Mouse (Mus musculus) CH12.LX (cell line): ENCODE data around the gene 4932438H23Rik. TPM values are rescaled to one million over a fixed set of nuclear protein-coding genes. Genes with fewer than 3 reads are reported as not detected.
A peak's percentile ranks its signal among the peaks of the same experiment; 100 is the strongest.

ENCODE experiments used
- DNase-seq: peaks from one replicate; pipeline ENCODE4 v3.0.0-alpha.2; 2013; ENCODE audit errors: extremely low read depth
- H3K27ac ChIP-seq: 2 replicates; pipeline ENCODE4 v1.5.1; 2012; ENCODE audit warnings: low read depth, mild to moderate bottlenecking, control low read depth, moderate library complexity; ENCODE audit not compliant: insufficient read depth
- H3K27me3 ChIP-seq: replicated peaks from 2 replicates; pipeline ENCODE3; 2012; ENCODE audit warnings: inconsistent platforms
- H3K36me3 ChIP-seq, 2 experiments: replicated peaks in 1 of 2; 2 replicates each; pipeline versions ENCODE3 to v1.6.1; 2012; ENCODE audit warnings: inconsistent platforms in 1 of 2, low read length in 1 of 2, mild to moderate bottlenecking in 1 of 2, mixed read lengths in 1 of 2, moderate library complexity in 1 of 2; ENCODE audit not compliant: control insufficient read depth in 1 of 2, insufficient read depth in 1 of 2
- H3K4me1 ChIP-seq, 2 experiments: 2 replicates each; pipeline ENCODE4 v1.6.1; 2012; ENCODE audit warnings: inconsistent platforms in 1 of 2, moderate library complexity in 1 of 2; ENCODE audit not compliant: insufficient read depth in 2 of 2, control insufficient read depth in 1 of 2
- H3K4me2 ChIP-seq: 2 replicates; pipeline ENCODE4 v1.6.1; 2012; ENCODE audit warnings: low read depth, mild to moderate bottlenecking, control low read depth; ENCODE audit not compliant: poor library complexity, insufficient read depth, severe bottlenecking
- H3K4me3 ChIP-seq, 3 experiments: fragments of 150-350 bp in 1 of 3; sonication (generic) in 1 of 3; replicated peaks in 1 of 3; 2 replicates each; pipeline versions ENCODE3 to v1.5.1; 2011 to 2012; ENCODE audit warnings: low read depth in 2 of 3, low read length in 2 of 3, mild to moderate bottlenecking in 2 of 3, moderate library complexity in 2 of 3, control low read depth in 1 of 3, improper control_type of control experiment in 1 of 3, inconsistent platforms in 1 of 3, mixed read lengths in 1 of 3; ENCODE audit not compliant: poor library complexity in 1 of 3
- H3K79me2 ChIP-seq: replicated peaks from 2 replicates; pipeline ENCODE4 v1.6.1; 2012; ENCODE audit warnings: mild to moderate bottlenecking, moderate library complexity; ENCODE audit not compliant: control insufficient read depth, poor library complexity, insufficient read depth, severe bottlenecking; ENCODE audit errors: extremely low read depth
- H3K9ac ChIP-seq: 2 replicates; pipeline ENCODE4 v1.6.1; 2012; ENCODE audit warnings: low read depth, mild to moderate bottlenecking, control low read depth, moderate library complexity; ENCODE audit not compliant: insufficient read depth
- H3K9me3 ChIP-seq: replicated peaks from 2 replicates; pipeline ENCODE3; 2012; ENCODE audit warnings: low read length, inconsistent platforms, mixed read lengths
- BHLHE40 ChIP-seq: IDR thresholded peaks from 2 replicates; pipeline ENCODE4 v1.6.1; 2011; ENCODE audit warnings: mild to moderate bottlenecking, low read depth, low read length, improper control_type of control experiment
- CHD2 ChIP-seq: IDR thresholded peaks from 2 replicates; pipeline ENCODE4 v1.6.1; 2011; ENCODE audit warnings: low read length, improper control_type of control experiment
- CTCF ChIP-seq, 2 experiments: IDR thresholded peaks in 1 of 2; conservative IDR thresholded peaks in 1 of 2; 2 replicates each; pipeline ENCODE4 v1.5.1; 2011 to 2012; ENCODE audit warnings: low read depth in 2 of 2, low read length in 2 of 2, improper control_type of control experiment in 1 of 2, inconsistent platforms in 1 of 2, mild to moderate bottlenecking in 1 of 2, moderate library complexity in 1 of 2
- HCFC1 ChIP-seq: IDR thresholded peaks from 2 replicates; pipeline ENCODE4 v1.6.1; 2012; ENCODE audit warnings: low read depth, mild to moderate bottlenecking, inconsistent platforms, low read length, improper control_type of control experiment
- IRF4 ChIP-seq: IDR thresholded peaks from 2 replicates; pipeline ENCODE4 v1.6.1; 2014; ENCODE audit warnings: low read depth, mild to moderate bottlenecking, inconsistent platforms, low read length, improper control_type of control experiment
- JUND ChIP-seq: conservative IDR thresholded peaks from 2 replicates; pipeline ENCODE4 v1.6.1; 2011; ENCODE audit warnings: low read depth, low read length, improper control_type of control experiment
- MAX ChIP-seq: IDR thresholded peaks from 2 replicates; pipeline ENCODE4 v1.6.1; 2011; ENCODE audit warnings: low read length, improper control_type of control experiment
- MAZ ChIP-seq: IDR thresholded peaks from 2 replicates; pipeline ENCODE4 v1.6.1; 2012; ENCODE audit warnings: low read depth, mild to moderate bottlenecking, inconsistent platforms, low read length, improper control_type of control experiment, moderate library complexity
- MEF2A ChIP-seq: IDR thresholded peaks from 2 replicates; pipeline ENCODE4 v1.6.1; 2014; ENCODE audit warnings: low read depth, mild to moderate bottlenecking, inconsistent platforms, low read length, improper control_type of control experiment, borderline replicate concordance
- MYC ChIP-seq: IDR thresholded peaks from 2 replicates; pipeline ENCODE4 v1.6.1; 2011; ENCODE audit warnings: low read depth, mild to moderate bottlenecking, improper control_type of control experiment, low read length
- NELFE ChIP-seq: IDR thresholded peaks from 2 replicates; pipeline ENCODE4 v1.6.1; 2011; ENCODE audit warnings: low read depth, low read length, improper control_type of control experiment
- RAD21 ChIP-seq: IDR thresholded peaks from 2 replicates; pipeline ENCODE4 v1.6.1; 2011; ENCODE audit warnings: low read depth, mild to moderate bottlenecking, low read length, improper control_type of control experiment, moderate library complexity
- SIN3A ChIP-seq: IDR thresholded peaks from 2 replicates; pipeline ENCODE4 v1.6.1; 2012; ENCODE audit warnings: low read length, improper control_type of control experiment, inconsistent platforms
- SMC3 ChIP-seq: IDR thresholded peaks from 2 replicates; pipeline ENCODE4 v1.6.1; 2011; ENCODE audit warnings: low read depth, low read length, improper control_type of control experiment
- TBP ChIP-seq: conservative IDR thresholded peaks from 2 replicates; pipeline ENCODE4 v1.6.1; 2011; ENCODE audit warnings: low read depth, low read length, improper control_type of control experiment
- ZC3H11A ChIP-seq: IDR thresholded peaks from 2 replicates; pipeline ENCODE4 v1.6.1; 2012; ENCODE audit warnings: low read depth, mild to moderate bottlenecking, inconsistent platforms, low read length, improper control_type of control experiment
- dilution Hi-C: fragments of 300-500 bp; cut with MboI; formaldehyde crosslinking; loops from 2 replicates; pipeline ENCODE4 v1.14.3; 2020; ENCODE audit warnings: low sequenced_read_pairs; ENCODE audit not compliant: extremely low pct_unique_long_range_greater_than_20kb, extremely low pct_ligation_motif_present
- in situ Hi-C: fragments of 300-500 bp; cut with MboI; formaldehyde crosslinking; loops from 3 replicates; pipeline ENCODE4 v1.14.3; 2019; ENCODE audit warnings: low sequenced_read_pairs, low pct_ligation_motif_present, low pct_unique_long_range_greater_than_20kb, mixed read lengths
- polyA plus RNA-seq: library from polyadenylated mRNA; unstranded; fragments of >175 nt; gene quantifications from 2 replicates; pipeline ENCODE4 v1.2.1, GENCODE M21; 2012; ENCODE audit warnings: low read depth; ENCODE audit not compliant: insufficient read length
- total RNA-seq, 2 experiments: library from RNA; depleted of rRNA; stranded (reverse); fragments of 300-350 nt in 1 of 2; fragments of >200 nt in 1 of 2; gene quantifications; 2 replicates each; pipeline ENCODE4 v1.2.3; 2012 to 2014

4932438H23Rik gene
- total and polyA plus RNA-seq, 3 experiments = not detected

DNA sequence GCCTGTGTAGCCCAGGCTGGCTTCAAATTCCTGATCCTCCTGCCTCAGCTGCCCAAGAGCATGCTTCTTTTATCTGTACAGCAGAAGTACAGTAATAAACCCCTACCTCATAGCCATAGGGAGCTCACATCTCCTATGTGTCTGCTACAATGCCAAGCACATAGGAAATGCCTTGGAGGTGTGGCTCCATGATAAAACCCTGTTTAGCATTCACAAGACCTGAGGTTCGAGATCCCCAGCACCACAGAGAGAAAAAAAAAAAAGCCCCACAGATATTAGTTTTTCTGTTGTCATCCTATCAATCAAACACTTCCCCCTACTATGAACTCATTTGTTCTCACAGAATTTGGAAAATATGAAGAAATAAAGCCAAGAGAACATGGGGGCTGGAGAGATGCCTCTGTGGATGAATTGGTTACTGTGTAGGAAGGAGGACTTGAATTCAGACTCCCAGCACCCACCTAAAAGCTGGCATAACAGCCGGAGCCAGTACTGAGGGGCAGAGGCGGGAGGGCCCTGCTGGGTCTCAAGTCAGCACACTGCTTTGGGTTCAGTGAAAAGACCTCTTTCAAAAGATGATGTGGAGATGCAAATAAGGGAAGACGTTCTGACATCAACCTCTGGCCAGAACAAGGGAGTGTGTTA is 11.8 kb downstream of the 4932438H23Rik start:
- H3K27me3 ChIP-seq = peaks cover 49% of the 10 kb centered on the region
- TF ChIP-seq ZC3H11A (no peak), IRF4 (no peak)
- no peaks in the 10 kb centered on the region for H3K36me3 ChIP-seq
- H3K9me3 ChIP-seq = peaks cover 13% of the 10 kb centered on the region
- no peaks in the 10 kb centered on the region for H3K79me2 ChIP-seq
- dilution Hi-C loops (no loop called here), in situ Hi-C loops (loop anchor here (5.0 to 10.0 kb wide), 2 partner anchors 232 to 269 kb away; no protein-coding TSS in a partner anchor)
- H3K9ac ChIP-seq = no peak overlapping the region
- no peak overlapping the region for H3K27ac ChIP-seq
- DNase-seq = no peak
- no peak overlapping the region for H3K4me3 ChIP-seq
- 0 out of 4 replicates have a peak, but pooled peaks cover 0 to 3% of the 10 kb centered on the region in 2 experiments for H3K4me1 ChIP-seq
- H3K4me2 ChIP-seq = no peak overlapping the region

GRCm38 (mm10) chr16:91081508-91081907 is 13.4 kb downstream of the 4932438H23Rik start:
- Histone ChIP-seq H3K9me3 (peaks cover 12% of the 10 kb centered on the region), H3K9ac (no peak overlapping the region), H3K4me2 (peak overlapping the region; percentile 88), H3K4me1 (0 out of 4 replicates have a peak, but pooled peaks cover 0 to 3% of the 10 kb centered on the region in 2 experiments), H3K27me3 (peaks cover 37% of the 10 kb centered on the region), H3K27ac (no peak overlapping the region), H3K4me3 (no peak overlapping the region)
- dilution Hi-C loops = no loop called here
- in situ Hi-C loops = loop anchor here (5.0 to 10.0 kb wide), 2 partner anchors 233 to 271 kb away; no protein-coding TSS in a partner anchor
- TF ChIP-seq RAD21 = peak; percentile 90
- TF ChIP-seq SIN3A = 0 out of 2 replicates have a peak, but pooled peaks have one; percentile 32
- 0 out of 2 replicates have a peak, but pooled peaks have one; percentile 50 for TF ChIP-seq MYC
- TF ChIP-seq HCFC1 = no peak
- peak; percentile 30; the same call in 1 of the 2 replicates for TF ChIP-seq MEF2A
- no peak for TF ChIP-seq CHD2
- peak; percentile 45 to 91 for TF ChIP-seq CTCF (conservative IDR thresholded peaks at IDR 0.05 in 1 of 2, IDR thresholded peaks at IDR 0.05 in 1 of 2; ENCODE audit: low read depth in 2 of 2, low read length in 2 of 2)
- TF ChIP-seq IRF4 = peak; percentile 38; the same call in 1 of the 2 replicates
- TF ChIP-seq MAX = no peak
- peak; percentile 90 for TF ChIP-seq SMC3
- peak; percentile 74 for TF ChIP-seq ZC3H11A
- TF ChIP-seq TBP = no peak
- no peak for TF ChIP-seq MAZ
- peak; percentile 65 for TF ChIP-seq JUND
- TF ChIP-seq NELFE = peak; percentile 43; the same call in 1 of the 2 replicates
- TF ChIP-seq BHLHE40 = peak; percentile 64
- TF ChIP-seq, all 38 proteins: peak for 11
- peak; percentile 81 for DNase-seq
- H3K36me3 ChIP-seq = no peaks in the 10 kb centered on the region
- no peaks in the 10 kb centered on the region for H3K79me2 ChIP-seq
